Mouse (Mus musculus) embryonic fibroblast, embryonic 13.5 days (primary cell): Measurements from ENCODE around the gene Opn1sw.

Experiments used
- CTCF ChIP-seq: IDR thresholded peaks from 2 replicates; pipeline ENCODE4 v1.5.1; 2011; ENCODE audit warnings: mild to moderate bottlenecking, control low read depth, low read length, moderate library complexity, borderline replicate concordance; ENCODE audit not compliant: insufficient read depth
- POLR2A ChIP-seq: IDR thresholded peaks from 2 replicates; pipeline ENCODE4 v1.6.1; 2011; ENCODE audit warnings: low read depth, mild to moderate bottlenecking, control low read depth, low read length, moderate library complexity

- TF ChIP-seq POLR2A, result no peak
- TF ChIP-seq CTCF, result no peak
Observed at GRCm38 (mm10) chr6:29432156-29432555, 43.9 kb upstream of the Opn1sw start.
